Mouse (Mus musculus) right cerebral cortex, postnatal 4 days (tissue): ENCODE data around the gene Pcsk1.

ENCODE experiments used
- DNase-seq: peaks from one replicate; pipeline ENCODE4 v3.0.0-alpha.2; 2022

The Pcsk1 gene

DNA sequence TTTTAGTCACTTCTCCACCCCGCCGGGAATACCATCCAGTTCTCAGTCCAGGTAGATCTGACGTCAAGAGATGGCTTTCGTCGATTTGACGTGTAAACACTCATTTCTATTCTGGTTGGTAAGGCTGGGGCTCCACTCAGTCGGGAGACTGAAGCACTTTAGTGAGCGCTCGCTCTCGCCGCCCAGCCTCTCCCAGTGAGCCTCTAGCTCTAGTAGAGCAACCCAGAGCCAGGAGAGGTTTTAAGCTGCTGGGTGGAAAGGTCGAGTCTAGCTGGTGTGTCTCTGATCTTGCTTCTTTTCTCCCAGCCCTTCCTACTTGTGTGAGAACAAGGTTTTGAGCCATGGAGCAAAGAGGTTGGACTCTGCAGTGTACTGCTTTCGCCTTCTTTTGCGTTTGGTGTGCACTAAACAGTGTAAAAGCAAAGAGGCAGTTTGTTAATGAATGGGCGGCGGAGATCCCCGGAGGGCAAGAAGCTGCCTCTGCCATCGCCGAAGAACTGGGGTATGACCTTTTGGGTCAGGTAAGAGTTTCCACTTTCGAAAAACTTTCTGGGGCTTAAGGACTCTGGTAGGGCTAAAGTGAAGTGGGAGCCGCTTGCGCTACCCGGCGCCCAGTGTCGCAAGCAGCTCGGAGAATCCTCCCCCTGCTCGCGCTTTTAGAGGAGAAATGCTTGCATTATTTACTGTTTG is at the start of gene Pcsk1:
Gene Pcsk1, plus strand, starts transcription at position 106 of the 690 bp plus-strand sequence.
- DNase-seq = peak; percentile 13

DNA sequence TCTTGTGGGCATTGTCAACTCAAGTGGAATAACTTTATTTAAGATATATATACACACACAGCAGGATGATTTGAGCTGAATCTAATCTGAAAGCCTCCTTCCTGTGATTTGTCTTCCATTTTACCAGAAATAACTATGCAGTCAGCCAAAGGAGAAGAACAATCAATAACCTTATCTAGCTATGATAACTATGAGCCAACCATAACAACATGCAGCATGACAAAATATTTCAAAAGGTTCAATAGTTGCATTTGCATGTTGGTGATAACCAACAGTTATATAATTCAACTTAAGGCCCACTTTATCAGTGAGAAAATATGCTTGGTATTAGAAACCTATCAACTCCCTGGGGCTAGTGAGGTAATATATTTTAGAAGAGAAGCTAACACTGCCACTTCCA is 30.8 kb upstream of the Pcsk1 start:
- no peak for DNase-seq

DNA sequence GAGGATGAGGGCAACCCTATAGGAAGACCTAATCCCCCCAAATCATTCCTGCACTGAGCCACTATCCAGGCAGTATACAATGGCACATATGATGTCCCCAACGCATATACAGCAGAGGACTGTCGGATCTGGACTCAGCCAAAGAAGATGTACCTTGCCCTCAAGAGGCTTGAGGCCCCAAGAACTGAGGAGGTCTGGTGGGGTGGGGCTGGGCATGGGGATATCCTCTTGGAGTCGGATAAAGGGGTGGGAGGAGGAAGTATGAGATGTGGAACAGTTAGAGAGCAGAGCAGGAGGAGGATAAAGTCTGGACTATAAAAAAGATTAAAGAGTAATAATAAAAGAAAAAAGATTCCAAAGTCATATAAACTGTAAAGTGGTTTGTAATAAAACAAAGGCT is 25.7 kb upstream of the Pcsk1 start:
- no peak for DNase-seq

DNA sequence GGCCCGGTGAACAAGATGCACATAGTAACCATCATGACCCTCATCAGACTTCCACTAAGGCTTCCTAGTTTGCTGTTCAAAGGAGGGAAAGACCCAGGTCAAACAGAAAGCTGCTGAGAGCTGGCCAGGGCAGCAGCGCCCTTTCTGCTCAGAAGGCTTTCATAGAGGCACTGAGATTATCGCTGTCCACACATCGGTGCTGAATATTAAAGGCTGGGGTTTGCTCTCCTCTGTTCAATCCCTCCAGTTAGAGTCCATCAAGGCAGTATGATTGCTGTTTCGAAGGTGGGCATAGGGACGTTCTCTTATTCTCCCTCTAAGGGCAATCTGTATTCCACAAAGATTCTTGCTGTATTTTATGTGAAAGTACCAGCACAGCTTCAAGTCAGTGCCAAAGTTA is 1.0 kb upstream of the Pcsk1 start:
- DNase-seq = no peak

DNA sequence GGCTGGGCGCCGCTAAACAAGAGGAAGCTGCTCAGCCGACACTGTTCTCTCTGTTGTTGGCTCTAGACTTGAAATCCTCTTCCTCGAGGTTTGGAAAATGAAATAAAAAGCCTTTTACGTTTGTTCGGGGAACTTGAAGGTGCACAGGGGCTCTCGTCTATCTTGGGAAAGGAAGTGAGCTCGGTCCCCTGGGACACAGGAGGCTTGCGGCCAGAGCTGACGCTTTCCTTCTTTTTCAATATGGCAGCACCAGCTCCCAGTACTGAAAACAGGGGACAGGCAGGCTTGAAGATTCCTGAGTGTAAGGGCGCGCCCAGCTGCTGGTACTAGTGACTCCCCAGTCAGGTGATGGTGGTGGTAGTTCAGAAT is 769 bp downstream of the Pcsk1 start:
- peak; percentile 20 for DNase-seq

DNA sequence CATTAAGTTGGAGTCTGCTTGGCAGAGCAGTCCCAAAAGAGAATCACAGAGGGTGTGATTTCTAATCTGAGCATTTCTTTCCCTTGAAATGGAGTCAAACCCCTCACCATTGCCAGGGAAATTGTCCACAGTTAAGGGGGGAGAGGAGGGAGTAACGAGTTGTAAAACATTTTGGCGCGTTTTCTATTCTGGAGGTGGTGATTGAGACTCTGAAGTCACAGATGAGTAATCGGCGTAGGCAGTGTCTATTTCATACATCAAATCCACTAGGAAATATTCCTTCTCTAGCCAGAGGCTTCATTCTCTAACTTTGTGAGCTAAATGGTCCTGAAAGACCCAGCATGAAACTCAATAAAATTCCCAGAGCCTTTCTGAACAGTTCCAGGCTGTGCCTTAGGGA is 1.4 kb downstream of the Pcsk1 start:
- no peak for DNase-seq

DNA sequence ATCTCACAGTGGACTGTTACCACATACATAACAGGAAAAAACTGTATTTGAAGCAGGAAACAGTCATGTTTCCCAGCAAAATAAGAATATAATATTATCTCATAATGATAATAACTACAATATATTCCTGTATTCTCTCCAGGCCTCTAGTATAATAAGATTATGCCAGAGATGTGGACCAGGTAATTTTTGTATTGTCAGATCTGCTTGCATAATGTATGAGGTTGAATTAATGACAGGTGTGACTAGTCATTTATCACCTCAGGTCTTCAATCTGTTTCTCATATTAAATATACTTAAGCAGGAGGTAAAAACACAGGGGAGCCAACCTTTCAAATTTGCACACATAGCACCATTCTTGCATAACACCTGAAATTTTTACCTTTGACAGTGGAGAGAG is 5.9 kb downstream of the Pcsk1 start:
- DNase-seq = no peak

DNA sequence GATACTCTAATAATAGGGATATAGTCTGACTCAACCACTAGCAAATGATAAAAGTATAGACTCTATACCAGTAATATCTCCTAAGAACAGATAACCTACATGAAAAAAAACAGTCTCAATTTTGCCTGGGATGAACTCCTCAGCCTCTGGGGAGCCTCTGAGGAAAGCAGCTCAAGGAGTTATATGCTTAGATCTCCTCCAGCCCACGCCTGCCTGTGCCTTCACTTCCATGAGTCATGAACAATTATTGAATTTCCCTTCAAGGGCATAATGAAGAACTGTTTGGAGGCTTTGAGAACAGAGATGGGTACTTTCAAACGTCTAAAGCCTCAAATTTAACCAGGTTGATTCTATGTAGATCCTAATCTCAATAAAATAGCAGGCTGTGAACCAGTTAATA is 23.5 kb downstream of the Pcsk1 start:
- no peak for DNase-seq

DNA sequence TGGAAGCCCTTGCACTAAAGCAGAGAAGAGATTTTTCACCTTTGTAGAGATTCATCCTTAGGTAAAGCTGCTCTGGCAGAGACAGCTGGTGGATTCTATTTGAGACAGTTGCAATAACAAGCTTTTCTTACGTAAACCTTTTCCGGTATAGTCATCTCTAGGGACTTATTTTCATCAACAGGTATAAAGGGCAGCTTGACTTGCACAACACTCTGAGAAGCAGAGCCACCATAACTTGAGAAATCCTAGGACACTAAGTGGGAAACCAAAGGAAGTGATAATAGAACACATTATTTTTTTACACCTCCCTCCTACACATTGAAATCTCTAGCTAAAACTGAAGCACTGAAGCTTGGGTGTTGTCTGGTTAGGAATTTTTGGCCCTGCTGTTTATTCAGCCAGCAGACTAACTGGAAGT is 24.4 kb downstream of the Pcsk1 start:
- DNase-seq = no peak

DNA sequence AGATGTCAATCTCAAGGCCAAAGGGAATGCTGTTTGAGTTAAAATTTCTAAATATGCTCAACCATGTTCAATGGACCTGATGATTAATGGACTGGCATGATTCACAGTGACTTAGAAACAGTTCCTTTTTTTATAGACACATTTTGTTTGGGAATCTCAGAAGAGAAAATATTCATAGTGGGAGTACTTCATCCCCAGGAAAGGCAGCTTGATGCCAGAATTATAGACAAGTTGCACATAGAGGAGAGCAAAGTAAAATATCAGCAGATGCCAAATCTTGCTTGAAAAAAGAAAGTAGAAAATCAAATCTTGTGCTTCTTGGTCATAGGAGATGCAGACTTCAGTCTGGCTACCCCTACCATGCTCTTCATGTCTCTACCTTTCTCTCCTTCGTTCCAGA is 25.2 kb downstream of the Pcsk1 start:
- no peak for DNase-seq

DNA sequence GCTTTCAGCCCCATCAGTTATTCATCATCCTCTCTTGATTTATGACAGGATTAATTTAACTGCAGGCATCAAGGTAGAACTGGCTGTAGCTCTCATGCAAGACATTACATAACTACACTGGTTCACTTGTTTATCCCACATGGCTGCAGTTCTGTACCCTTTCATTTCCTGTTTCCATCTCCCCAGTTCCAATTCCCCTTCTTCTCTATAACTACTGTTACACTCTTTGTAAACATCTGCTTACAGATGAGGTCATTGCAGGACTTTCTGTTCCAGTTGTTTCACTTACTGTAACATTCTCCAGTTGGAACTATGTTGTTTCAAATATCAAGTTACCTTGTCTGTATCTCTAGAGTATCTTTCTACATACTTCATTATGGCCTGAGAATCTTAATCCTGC is 46.2 kb downstream of the Pcsk1 start:
- DNase-seq = no peak

DNA sequence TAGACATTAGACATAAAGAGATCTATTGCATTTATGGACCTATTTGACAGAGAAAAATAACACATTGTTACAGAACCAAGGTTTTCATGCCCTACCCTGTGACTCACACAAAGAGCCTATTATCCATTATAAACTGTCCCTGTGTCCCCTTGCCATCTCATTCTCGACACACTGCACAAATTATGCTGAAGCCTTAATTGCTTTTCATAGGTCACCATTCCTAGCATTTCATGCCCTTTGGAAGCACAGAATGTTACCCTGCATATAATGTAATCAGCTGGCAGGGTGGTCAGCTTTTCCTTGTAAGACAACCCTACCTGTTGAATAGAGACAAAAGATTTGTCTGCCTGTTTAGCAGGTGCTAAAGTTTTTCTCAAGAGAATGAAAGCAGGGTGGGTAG is 71.0 kb downstream of the Pcsk1 start:
- DNase-seq = no peak

DNA sequence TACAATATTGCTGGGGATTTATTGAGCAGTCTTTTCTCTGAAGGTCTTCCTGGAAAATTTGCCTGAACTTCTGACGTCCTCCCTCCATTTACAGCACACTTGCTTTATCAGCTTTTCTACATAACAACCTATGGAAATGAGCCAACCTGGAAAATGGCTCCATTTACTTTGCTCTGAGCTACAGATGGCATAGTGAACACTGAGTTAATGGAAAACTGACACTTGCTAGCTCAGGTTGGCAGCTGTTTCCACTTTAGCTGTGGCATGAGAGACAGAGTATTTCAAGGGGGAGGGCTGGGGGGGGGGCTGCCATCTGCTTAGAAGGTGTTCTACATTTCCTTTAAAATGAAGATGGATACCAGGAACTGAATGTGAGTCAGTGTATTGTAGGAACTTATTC is 73.8 kb downstream of the Pcsk1 start:
- no peak for DNase-seq
